Mouse (Mus musculus) thymus, adult 2 months (tissue): ENCODE measurements around the gene Rab11fip4.

Experiments
- CTCF ChIP-seq: fragments of 200-500 bp; IDR thresholded peaks from 2 replicates; pipeline ENCODE4 v1.5.1; 2012; ENCODE audit warnings: mild to moderate bottlenecking, control low read depth, low read length, moderate library complexity, borderline replicate concordance; ENCODE audit not compliant: control insufficient read depth, poor library complexity, insufficient read depth; ENCODE audit errors: extremely low read depth
- POLR2A ChIP-seq: fragments of 200-500 bp; IDR thresholded peaks from 2 replicates; pipeline ENCODE4 v1.6.1; 2012; ENCODE audit warnings: mild to moderate bottlenecking, low read length, control low read depth, moderate library complexity; ENCODE audit not compliant: control insufficient read depth, poor library complexity, insufficient read depth; ENCODE audit errors: extremely low read depth

DNA sequence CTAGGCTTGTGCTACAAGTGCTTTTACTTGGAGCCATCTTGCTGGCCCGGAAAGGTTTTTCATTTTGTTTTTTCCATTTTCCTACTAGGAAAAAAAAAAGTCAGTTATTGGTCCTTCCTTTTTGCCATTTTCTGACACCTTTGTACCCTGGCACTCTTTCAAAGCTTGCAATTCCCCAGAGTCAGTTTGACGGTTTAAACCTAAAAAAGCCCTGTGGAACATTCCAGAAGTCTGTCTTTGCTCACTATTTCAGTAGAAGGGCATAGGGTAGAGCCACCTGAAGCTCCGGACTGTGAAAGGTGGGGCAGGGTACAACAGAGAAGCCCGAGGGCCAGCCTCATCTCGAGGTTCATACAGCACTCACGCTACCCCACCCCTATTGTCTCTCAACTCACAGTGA is 134.0 kb downstream of the Rab11fip4 start:
- TF ChIP-seq POLR2A, result no peak
- no peak for TF ChIP-seq CTCF
